Mouse (Mus musculus): ENCODE results near the gene Megf8.

Megf8 gene

GRCm38 (mm10) chr7:25279076-25279860, 37.7 kb upstream of the Megf8 start:
- peak; percentile 85 to 87 for DNase-seq (ENCODE audit: low spot score in 2 of 2)

GRCm38 (mm10) chr7:25279861-25280791, 36.8 kb upstream of the Megf8 start:
- DNase-seq (ENCODE audit: low spot score in 2 of 2) = peak in 1 of 2 experiments; percentile 74

GRCm38 (mm10) chr7:25281166-25281733, 35.7 kb upstream of the Megf8 start:
- peak in 1 of 2 experiments; percentile 37 for DNase-seq (ENCODE audit: low spot score in 2 of 2)

DNA sequence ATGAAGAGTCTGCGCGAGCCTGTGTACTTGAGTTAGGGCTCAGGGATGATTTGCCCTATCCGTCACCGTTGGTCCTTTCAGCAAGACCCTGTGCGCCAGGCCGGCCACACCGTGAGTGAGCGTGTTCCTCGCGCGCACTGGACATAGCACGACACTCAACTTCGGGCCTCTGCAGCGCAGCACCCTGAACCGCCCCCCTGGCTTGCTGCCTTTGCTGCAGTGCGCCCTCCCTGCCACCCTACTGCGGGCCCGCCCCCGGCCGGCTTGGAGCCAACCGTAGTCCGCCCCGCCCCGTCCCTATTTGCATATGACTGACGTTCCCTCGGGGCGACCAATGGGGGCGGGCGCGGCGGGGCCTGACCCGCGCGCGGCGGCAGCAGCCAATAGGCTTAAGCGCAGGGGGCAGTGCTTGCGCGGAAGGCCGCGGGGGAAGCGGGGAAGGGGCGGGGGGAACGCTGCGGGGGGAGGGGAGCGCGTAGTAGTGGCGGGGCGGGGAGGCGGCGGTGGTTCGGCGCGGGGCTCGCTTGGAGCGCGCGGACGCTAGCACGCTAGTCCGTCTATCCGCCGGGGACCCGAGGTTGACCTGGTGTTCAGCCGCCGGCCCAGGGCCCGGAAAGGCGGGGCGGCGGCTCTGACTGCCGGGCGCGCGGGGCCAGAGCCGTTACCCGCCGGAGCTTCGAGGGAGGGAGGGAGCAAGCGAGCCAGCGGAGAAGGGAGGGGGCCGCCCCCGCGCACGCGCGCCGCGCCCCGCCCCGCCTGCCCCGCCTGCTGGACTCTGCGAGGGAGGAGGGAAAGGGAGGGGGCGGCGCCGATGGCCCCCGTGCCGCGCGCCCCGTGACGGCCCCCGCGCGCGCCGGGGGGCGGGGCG, 35.0 kb upstream of the Megf8 start:
- DNase-seq (ENCODE audit: low spot score in 2 of 2) = peak; percentile 96 to 99

DNA sequence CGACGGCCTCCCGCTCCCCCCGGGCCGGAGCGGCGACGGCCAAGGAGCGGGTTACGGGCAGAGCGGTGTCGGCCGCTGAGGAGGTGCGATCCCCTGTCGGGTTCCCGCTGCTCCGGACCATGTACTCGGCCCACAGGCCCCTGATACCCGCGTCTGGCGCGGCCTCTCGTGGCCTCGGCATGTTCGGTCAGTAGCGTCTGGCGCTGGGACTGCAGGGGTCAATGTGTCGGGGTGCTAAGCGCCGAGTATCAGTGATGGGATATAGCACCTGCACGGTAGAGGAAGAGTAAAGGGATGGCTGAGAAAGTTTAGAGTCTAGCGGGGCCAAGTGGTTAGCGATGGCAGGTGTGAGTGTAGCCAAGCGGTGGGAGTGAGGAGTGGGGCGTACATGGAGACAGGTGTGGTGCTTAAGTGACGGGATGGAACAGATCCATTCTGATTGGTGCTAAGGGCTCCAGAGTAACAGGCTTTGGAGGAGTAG, 34.2 kb upstream of the Megf8 start:
- peak; percentile 66 to 74 for DNase-seq (ENCODE audit: low spot score in 2 of 2)

- peak in 1 of 2 experiments; percentile 40 for DNase-seq (ENCODE audit: low spot score in 2 of 2)
Observed at GRCm38 (mm10) chr7:25283637-25284036, 33.3 kb upstream of the Megf8 start.

GRCm38 (mm10) chr7:25284171-25284570, 32.8 kb upstream of the Megf8 start:
- DNase-seq (ENCODE audit: low spot score in 2 of 2) = no peak

- no peak for DNase-seq (ENCODE audit: low spot score in 2 of 2)
Observed at GRCm38 (mm10) chr7:25284766-25285165, 32.2 kb upstream of the Megf8 start.

DNA sequence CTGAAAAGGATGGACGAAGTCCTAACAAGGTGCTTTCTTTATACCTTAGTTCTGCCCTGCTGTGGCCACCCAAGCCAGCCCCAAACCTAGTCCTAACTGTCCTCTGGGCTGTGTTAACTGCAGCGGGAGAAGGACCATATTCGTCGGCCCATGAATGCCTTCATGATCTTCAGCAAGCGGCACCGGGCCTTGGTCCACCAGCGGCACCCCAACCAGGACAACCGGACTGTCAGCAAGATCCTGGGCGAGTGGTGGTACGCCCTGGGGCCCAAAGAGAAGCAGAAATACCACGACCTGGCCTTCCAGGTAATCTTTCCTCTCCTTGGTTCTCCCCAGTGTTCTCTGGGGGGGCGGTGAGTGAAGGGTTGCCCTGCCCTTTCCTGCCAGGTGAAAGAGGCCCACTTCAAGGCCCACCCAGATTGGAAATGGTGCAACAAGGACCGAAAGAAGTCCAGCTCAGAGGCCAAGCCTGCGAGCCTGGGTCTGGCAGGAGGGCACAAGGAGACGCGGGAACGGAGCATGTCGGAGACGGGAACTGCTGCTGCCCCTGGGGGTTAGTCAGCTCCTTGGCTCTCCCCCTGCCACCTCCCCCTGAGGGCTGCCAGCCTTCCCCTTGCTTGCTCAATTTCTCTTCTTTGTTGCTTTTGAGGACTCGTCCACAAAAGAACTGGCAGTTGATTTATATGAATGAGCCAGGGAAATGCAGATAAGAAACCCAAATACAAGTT, 31.3 kb upstream of the Megf8 start:
- no peak for DNase-seq (ENCODE audit: low spot score in 2 of 2)

- DNase-seq (ENCODE audit: low spot score in 2 of 2) = peak in 1 of 2 experiments; percentile 15
Observed at GRCm38 (mm10) chr7:25286989-25287388, 30.0 kb upstream of the Megf8 start.

- DNase-seq (ENCODE audit: low spot score in 2 of 2) = no peak
Observed at GRCm38 (mm10) chr7:25288011-25288410, 29.0 kb upstream of the Megf8 start.

- DNase-seq (ENCODE audit: low spot score in 2 of 2) = no peak
Observed at GRCm38 (mm10) chr7:25288721-25289120, 28.2 kb upstream of the Megf8 start.

- no peak for DNase-seq (ENCODE audit: low spot score in 2 of 2)
Observed at GRCm38 (mm10) chr7:25289925-25290324, 27.0 kb upstream of the Megf8 start.

- no peak for DNase-seq (ENCODE audit: low spot score in 2 of 2)
Observed at GRCm38 (mm10) chr7:25290463-25290862, 26.5 kb upstream of the Megf8 start.

DNA sequence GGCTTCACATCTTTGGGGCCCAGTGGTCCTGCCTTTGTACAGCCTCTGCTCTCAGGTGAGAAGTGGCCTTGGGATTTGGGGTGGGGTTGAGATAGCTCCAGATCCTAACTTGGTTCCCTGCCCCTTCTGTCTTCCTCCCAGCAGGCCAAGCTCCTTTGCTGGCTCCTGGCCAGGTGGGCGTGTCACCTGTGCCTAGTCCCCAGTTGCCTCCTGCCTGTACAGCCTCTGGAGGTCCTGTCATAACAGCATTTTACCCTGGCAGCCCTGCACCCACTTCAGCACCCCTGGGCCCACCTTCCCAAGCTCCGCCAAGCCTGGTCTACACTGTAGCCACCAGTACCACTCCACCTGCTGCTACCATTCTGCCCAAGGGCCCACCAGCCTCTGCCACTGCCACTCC, 26.1 kb upstream of the Megf8 start:
- peak; percentile 34 to 64 for DNase-seq (ENCODE audit: low spot score in 2 of 2)

DNA sequence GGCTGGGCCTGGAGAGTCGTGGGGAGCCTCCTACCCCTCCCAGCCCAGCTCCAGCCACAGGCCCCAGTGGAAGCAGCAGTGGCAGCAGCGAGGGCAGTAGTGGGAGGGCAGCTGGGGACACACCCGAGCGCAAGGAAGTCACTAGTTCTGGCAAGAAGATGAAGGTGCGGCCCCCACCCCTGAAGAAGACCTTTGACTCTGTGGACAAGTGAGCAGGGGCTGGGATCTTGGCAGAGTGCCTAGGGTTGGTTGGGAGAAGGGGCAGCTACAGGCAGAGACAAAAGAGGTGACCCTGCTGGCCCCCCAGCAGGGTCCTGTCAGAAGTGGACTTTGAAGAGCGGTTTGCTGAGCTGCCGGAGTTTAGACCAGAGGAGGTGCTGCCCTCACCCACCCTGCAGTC, 24.9 kb upstream of the Megf8 start:
- peak in 1 of 2 experiments; percentile 13 for DNase-seq (ENCODE audit: low spot score in 2 of 2)

DNA sequence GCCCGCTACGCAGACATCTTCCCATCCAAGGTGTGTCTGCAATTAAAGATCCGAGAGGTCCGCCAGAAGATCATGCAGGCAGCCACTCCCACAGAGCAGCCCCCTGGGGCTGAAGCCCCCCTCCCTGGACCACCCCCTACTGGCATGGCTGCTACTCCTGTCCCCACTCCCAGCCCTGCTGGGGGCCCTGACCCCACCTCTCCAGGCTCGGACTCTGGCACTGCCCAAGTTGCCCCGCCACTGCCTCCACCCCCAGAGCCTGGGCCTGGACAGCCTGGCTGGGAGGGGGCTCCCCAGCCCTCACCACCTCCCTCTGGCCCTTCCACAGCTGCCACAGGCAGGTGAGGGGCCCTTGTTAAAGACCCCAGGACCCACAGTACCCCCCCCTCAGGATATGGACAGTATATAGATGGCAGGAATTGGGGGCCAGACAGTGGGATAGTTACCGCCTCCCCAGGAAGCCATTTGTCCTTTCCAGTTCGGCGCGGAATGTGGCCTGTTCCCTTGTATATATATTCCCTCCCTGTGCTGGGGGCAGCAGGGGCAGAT, 23.7 kb upstream of the Megf8 start:
- DNase-seq (ENCODE audit: low spot score in 2 of 2) = peak in 1 of 2 experiments; percentile 14

DNA sequence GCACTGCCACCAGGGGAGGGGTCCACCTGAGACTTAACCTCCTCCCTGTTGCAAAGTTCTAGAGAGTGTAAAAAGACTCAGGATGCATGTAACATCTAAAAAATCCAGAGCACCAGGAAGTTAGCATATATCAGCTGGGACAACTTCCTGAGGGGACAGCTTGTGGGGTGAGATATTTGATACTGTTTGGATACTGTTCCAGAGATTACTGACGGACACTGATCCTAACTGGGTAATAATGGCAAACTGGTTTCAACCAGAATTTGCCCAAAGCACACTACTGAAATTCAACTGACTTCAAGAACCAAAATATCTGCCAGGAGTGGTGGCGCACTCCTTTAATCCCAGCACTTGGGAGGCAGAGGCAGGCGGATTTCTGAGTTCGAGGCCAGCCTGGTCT, 22.5 kb upstream of the Megf8 start:
- no peak for DNase-seq (ENCODE audit: low spot score in 2 of 2)

DNA sequence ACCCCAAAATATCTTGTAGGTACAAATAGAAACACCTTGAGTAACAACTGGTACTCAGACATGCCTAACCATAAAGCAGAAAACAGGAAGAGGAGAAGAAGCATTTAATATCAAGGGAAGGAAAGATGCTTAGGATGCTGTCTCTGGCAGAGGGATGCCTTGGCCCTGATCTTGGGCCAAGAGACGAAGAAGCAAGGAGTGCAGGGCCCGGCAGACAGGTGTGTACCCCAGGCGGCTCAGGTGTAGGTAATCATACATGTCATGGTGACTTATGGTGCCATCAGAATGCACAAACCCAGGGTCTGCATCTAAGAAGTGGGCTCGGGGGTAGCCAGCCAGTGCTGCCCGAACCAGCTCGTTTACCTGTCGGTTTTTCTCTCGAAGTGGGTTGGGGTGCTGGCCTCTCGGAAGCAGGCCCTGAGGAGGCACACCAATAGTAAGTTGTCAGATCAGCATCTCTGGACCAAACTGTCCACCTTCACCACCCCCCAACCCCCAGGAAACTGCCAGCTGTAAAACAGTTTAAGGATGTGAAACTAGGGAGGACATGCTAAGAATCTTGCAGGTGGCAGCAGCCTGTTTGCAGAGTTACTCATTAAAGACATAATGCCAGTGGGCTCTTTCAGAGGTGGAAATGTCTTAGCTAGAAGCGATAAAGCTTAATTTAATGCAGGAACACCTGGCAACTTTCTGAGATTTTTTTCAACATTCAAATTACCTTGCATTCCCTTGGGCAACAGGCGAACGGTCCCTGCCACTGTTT, 21.8 kb upstream of the Megf8 start:
- no peak for DNase-seq (ENCODE audit: low spot score in 2 of 2)
